Mouse (Mus musculus): ENCODE measurements around the gene Nat8f7. TPM values are rescaled to one million over a fixed set of nuclear protein-coding genes. Genes with fewer than 3 reads are reported as not detected.
"Not testable (repeated sequence)": the region's sequence is repeated elsewhere in the genome, so short reads cannot be mapped to it uniquely, and the experiment has no call there.

Gene Nat8f7
- polyA plus RNA-seq (2012; rRNA removed), result 0.27 and 0.55 TPM in 2 replicates

DNA sequence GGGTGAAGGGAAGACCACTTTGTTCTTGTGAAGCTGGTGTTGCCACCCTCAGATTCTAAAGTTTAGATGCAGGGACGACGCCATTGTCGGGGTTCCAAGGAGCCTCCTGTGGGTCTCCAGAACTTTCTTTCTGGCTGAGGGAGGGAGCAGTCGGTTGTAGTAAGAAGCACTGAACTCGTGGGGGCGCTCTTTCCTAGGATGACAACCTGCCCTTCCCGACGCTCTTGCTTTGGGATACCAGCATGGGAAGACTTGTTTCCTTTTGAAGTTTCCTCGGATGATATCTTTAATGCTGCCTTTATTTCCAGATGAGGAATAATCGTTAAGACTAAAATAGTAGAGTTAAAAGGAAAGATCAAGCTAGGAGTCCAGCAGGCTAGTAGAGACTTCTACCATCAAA is at the start of gene Nat8f7:
Gene Nat8f7, minus strand, starts transcription at position 101 of the 400 bp plus-strand sequence.
- H3K36me3 ChIP-seq (ENCODE audit: control insufficient read depth, insufficient read depth, low read length); DNase-seq; H3K4me1 ChIP-seq (replicated peaks; ENCODE audit: control insufficient read depth, insufficient read depth, low read length); H3K4me3 ChIP-seq (ENCODE audit: control insufficient read depth, insufficient read depth, low read length); H3K27ac ChIP-seq (ENCODE audit: control insufficient read depth, insufficient read depth, low read length); H3K27me3 ChIP-seq (ENCODE audit: control insufficient read depth, insufficient read depth, low read length): not testable (repeated sequence)
- WGBS, result 83% methylated on average over 10 of the region's 10 CpGs

DNA sequence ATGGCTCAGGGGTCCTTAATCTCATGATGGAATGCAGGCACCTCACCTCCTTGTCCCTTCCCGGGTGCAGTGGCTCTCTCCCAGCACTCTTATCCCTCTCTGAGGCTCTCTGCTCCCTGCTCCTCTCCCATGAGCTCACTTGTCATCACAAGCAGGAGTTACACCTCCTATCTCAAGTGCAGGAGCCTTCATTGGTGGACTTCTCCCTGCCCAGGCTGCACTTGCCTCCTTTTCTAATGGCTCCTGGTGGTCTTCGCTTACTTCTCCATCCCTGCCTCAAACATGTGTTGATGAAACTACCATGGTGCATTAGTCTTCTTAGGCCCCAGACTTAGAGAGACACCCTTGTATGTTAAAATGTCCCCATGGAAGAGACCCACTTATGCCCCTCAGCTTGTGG is 49.7 kb upstream of the Nat8f7 start:
- H3K4me3 ChIP-seq (ENCODE audit: control insufficient read depth, insufficient read depth, low read length); H3K4me1 ChIP-seq (replicated peaks; ENCODE audit: control insufficient read depth, insufficient read depth, low read length); DNase-seq; H3K27ac ChIP-seq (ENCODE audit: control insufficient read depth, insufficient read depth, low read length); H3K27me3 ChIP-seq (ENCODE audit: control insufficient read depth, insufficient read depth, low read length); H3K36me3 ChIP-seq (ENCODE audit: control insufficient read depth, insufficient read depth, low read length): not testable (repeated sequence)
- WGBS, result 79% methylated on average over 2 of the region's 2 CpGs

DNA sequence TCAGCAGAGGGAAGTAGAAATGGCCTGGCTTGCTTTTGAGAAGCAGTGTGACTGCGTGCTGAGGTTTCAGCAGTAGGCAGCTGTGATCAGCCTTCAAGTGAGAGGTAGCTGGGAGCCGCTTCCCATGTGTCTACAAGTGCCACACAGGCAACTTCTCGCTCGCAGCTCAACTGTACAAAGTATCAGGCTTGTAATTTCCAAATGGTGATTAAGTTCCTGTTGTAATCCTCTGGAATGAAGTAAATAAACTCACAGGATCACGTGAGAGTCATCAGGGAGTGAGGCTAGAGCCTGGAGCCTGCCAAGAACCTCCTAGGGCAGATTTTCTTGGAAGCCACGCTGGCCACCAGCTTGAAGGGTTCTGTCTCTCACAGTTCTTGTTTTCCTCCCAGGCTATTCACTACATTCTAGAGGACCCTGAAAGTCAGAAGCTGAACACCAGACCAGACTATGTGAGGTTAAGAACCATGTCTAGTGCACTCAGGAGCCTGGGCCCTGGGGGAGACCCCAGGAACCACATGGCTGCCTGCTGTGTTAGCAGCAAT is 42.8 kb upstream of the Nat8f7 start:
- H3K4me3 ChIP-seq (ENCODE audit: control insufficient read depth, insufficient read depth, low read length); DNase-seq; H3K27ac ChIP-seq (ENCODE audit: control insufficient read depth, insufficient read depth, low read length); H3K36me3 ChIP-seq (ENCODE audit: control insufficient read depth, insufficient read depth, low read length); H3K27me3 ChIP-seq (ENCODE audit: control insufficient read depth, insufficient read depth, low read length); H3K4me1 ChIP-seq (replicated peaks; ENCODE audit: control insufficient read depth, insufficient read depth, low read length): not testable (repeated sequence)
- 55% methylated on average over 3 of the region's 6 CpGs for WGBS

- H3K4me3 ChIP-seq (ENCODE audit: control insufficient read depth, insufficient read depth, low read length); H3K4me1 ChIP-seq (replicated peaks; ENCODE audit: control insufficient read depth, insufficient read depth, low read length); H3K36me3 ChIP-seq (ENCODE audit: control insufficient read depth, insufficient read depth, low read length); H3K27me3 ChIP-seq (ENCODE audit: control insufficient read depth, insufficient read depth, low read length); DNase-seq; H3K27ac ChIP-seq (ENCODE audit: control insufficient read depth, insufficient read depth, low read length): not testable (repeated sequence)
- 100% methylated on average over 1 of the region's 1 CpGs for whole genome bisulfite sequencing
Measured at GRCm38 (mm10) chr6:85709607-85710006, 3.4 kb downstream of the Nat8f7 start.

- 98% methylated on average over 5 of the region's 5 CpGs for WGBS
- not testable (repeated sequence) for H3K4me1 ChIP-seq (replicated peaks; ENCODE audit: control insufficient read depth, insufficient read depth, low read length); DNase-seq
Measured at GRCm38 (mm10) chr6:85709206-85709605, 3.8 kb downstream of the Nat8f7 start.

DNA sequence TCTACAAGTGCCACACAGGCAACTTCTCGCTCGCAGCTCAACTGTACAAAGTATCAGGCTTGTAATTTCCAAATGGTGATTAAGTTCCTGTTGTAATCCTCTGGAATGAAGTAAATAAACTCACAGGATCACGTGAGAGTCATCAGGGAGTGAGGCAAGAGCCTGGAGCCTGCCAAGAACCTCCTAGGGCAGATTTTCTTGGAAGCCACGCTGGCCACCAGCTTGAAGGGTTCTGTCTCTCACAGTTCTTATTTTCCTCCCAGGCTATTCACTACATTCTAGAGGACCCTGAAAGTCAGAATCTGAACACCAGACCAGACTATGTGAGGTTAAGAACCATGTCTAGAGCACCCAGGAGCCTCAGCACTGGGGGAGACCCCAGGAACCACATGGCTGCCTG is 11.1 kb downstream of the Nat8f7 start:
- H3K4me1 ChIP-seq (replicated peaks; ENCODE audit: control insufficient read depth, insufficient read depth, low read length); H3K27me3 ChIP-seq (ENCODE audit: control insufficient read depth, insufficient read depth, low read length); H3K36me3 ChIP-seq (ENCODE audit: control insufficient read depth, insufficient read depth, low read length); H3K4me3 ChIP-seq (ENCODE audit: control insufficient read depth, insufficient read depth, low read length); H3K27ac ChIP-seq (ENCODE audit: control insufficient read depth, insufficient read depth, low read length); DNase-seq: not testable (repeated sequence)
- 88% methylated on average over 2 of the region's 4 CpGs for WGBS

More at GRCm38 (mm10) chr6:85709206-85709605, 3.8 kb downstream of the Nat8f7 start:
- H3K27ac ChIP-seq (ENCODE audit: control insufficient read depth, insufficient read depth, low read length); H3K36me3 ChIP-seq (ENCODE audit: control insufficient read depth, insufficient read depth, low read length); H3K4me3 ChIP-seq (ENCODE audit: control insufficient read depth, insufficient read depth, low read length); H3K27me3 ChIP-seq (ENCODE audit: control insufficient read depth, insufficient read depth, low read length): not testable (repeated sequence)

Other genes starting within 250 kb of the Nat8f7 start
- gene Fbxo41, start 210.2 kb downstream of the Nat8f7 start, polyA plus RNA-seq (2012; rRNA removed), result 0.03 and 0.04 TPM in 2 replicates
- 0.12 and 0.19 TPM in 2 replicates for gene Egr4, start 199.6 kb downstream of the Nat8f7 start, polyA plus RNA-seq (2012; rRNA removed)
- 2.4 and 2.7 TPM in 2 replicates for gene Alms1, start 125.7 kb downstream of the Nat8f7 start, polyA plus RNA-seq (2012; rRNA removed)
- 0.15 TPM in 1 of 2 replicates, not detected in the other for gene Nat8f3, start 52.5 kb upstream of the Nat8f7 start, polyA plus RNA-seq (2012; rRNA removed)
- 0.11 and 0.34 TPM in 2 replicates for gene Nat8f6, start 107.7 kb upstream of the Nat8f7 start, polyA plus RNA-seq (2012; rRNA removed)
- gene Nat8f5, start 107.8 kb upstream of the Nat8f7 start, polyA plus RNA-seq (2012; rRNA removed), result 0.18 and 0.22 TPM in 2 replicates
- gene Nat8, start 118.9 kb upstream of the Nat8f7 start, polyA plus RNA-seq (2012; rRNA removed), result 0.33 and 0.35 TPM in 2 replicates
- gene Nat8f2, start 156.0 kb upstream of the Nat8f7 start, polyA plus RNA-seq (2012; rRNA removed), result 0.04 and 0.45 TPM in 2 replicates
- 2.9 and 4.1 TPM in 2 replicates for gene Nat8f4, start 191.7 kb upstream of the Nat8f7 start, polyA plus RNA-seq (2012; rRNA removed)
- 16.8 and 20.6 TPM in 2 replicates for gene Tprkb, start 198.7 kb upstream of the Nat8f7 start, polyA plus RNA-seq (2012; rRNA removed)
- gene Nat8f1, start 202.5 kb upstream of the Nat8f7 start, polyA plus RNA-seq (2012; rRNA removed), result 10.3 and 12.5 TPM in 2 replicates
- gene Dusp11, start 248.5 kb upstream of the Nat8f7 start, polyA plus RNA-seq (2012; rRNA removed), result 60.8 and 65.6 TPM in 2 replicates

All from thymus, adult 2 months (tissue).